Mouse (Mus musculus): ENCODE results near the gene Sltm. TPM values are rescaled to one million over a fixed set of nuclear protein-coding genes. Genes with fewer than 3 reads are reported as not detected.

Sltm gene
- polyA plus RNA-seq, 1 experiment from 2014 or later, result 63.2 TPM

DNA sequence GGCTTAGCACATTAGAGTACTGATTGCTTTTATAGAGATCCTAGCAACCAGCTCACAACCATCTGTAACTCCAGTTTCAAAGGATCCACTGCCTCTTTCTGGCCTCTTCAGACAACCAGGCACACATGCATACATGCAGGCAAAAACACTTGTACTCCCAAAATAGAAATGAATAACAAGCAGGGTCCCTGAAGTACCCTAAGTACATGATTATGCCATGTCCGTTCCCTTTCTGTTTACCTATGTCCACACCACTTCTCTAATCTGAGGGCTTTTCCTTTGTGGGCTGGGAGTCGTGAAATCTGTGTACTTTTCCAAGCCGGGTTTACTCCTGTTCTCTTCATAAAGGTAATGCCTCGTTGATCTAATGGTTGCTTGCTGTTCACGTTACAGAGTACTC, 25.1 kb downstream of the Sltm start:
- H3K4me1 ChIP-seq (ENCODE audit: control insufficient read depth, insufficient read depth, low read length), result no peaks in the 10 kb centered on the region
- H3K36me3 ChIP-seq (ENCODE audit: control insufficient read depth, insufficient read depth, low read length), result peaks cover 4% of the 10 kb centered on the region
- no peaks in the 10 kb centered on the region for H3K27me3 ChIP-seq (ENCODE audit: control insufficient read depth, insufficient read depth, low read depth, low read length)
- H3K27ac ChIP-seq (ENCODE audit: low read length), result no peak overlapping the region
- ATAC-seq, result no peak
- H3K9ac ChIP-seq (ENCODE audit: low read depth, low read length), result no peak overlapping the region
- H3K4me2 ChIP-seq (ENCODE audit: low read length), result no peak overlapping the region
- WGBS, result 86% methylated on average over 5 of the region's 5 CpGs
- H3K9me3 ChIP-seq (replicated peaks; ENCODE audit: control insufficient read depth, low read length, poor library complexity, severe bottlenecking), result no peaks in the 10 kb centered on the region
- no peak overlapping the region for H3K4me3 ChIP-seq (ENCODE audit: low read depth, low read length)

DNA sequence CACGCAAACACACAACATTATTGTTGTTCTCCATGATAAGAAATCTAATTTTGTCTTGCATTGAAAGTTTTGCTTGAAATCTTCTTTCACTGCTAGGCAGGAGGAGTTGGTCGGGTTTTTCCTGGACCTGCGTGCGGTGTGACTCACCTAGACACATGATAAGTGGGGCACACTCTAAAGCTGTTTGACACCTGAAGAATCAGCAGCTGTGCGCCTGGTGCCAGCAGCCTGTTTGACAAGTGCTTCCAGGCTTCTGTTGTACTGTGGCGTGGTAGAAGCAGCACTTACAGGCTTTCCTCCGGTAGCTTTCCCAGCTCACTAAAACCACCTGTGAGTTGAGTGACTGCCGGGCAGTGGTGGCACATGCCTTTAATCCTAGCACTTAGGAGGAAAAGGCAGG, 27.8 kb downstream of the Sltm start:
- ATAC-seq, result no peak
- Histone ChIP-seq H3K9me3 (replicated peaks; ENCODE audit: control insufficient read depth, low read length, poor library complexity, severe bottlenecking) (no peaks in the 10 kb centered on the region), H3K9ac (ENCODE audit: low read depth, low read length) (no peak overlapping the region), H3K4me3 (ENCODE audit: low read depth, low read length) (no peak overlapping the region), H3K36me3 (ENCODE audit: control insufficient read depth, insufficient read depth, low read length) (peaks cover 10% of the 10 kb centered on the region), H3K27ac (ENCODE audit: low read length) (no peak overlapping the region), H3K4me1 (ENCODE audit: control insufficient read depth, insufficient read depth, low read length) (no peaks in the 10 kb centered on the region), H3K27me3 (ENCODE audit: control insufficient read depth, insufficient read depth, low read depth, low read length) (no peaks in the 10 kb centered on the region), H3K4me2 (ENCODE audit: low read length) (no peak overlapping the region)
- WGBS, result 94% methylated on average over 8 of the region's 8 CpGs

- Histone ChIP-seq H3K9me3 (replicated peaks; ENCODE audit: control insufficient read depth, low read length, poor library complexity, severe bottlenecking) (no peaks in the 10 kb centered on the region), H3K4me1 (ENCODE audit: control insufficient read depth, insufficient read depth, low read length) (no peaks in the 10 kb centered on the region), H3K27me3 (ENCODE audit: control insufficient read depth, insufficient read depth, low read depth, low read length) (no peaks in the 10 kb centered on the region), H3K36me3 (ENCODE audit: control insufficient read depth, insufficient read depth, low read length) (peaks cover 25% of the 10 kb centered on the region), H3K4me3 (ENCODE audit: low read depth, low read length) (no peak overlapping the region), H3K9ac (ENCODE audit: low read depth, low read length) (no peak overlapping the region), H3K27ac (ENCODE audit: low read length) (no peak overlapping the region), H3K4me2 (ENCODE audit: low read length) (no peak overlapping the region)
- ATAC-seq, result no peak
- 97% methylated on average over 2 of the region's 2 CpGs for WGBS
Measured at GRCm38 (mm10) chr9:70578123-70578522, 35.6 kb downstream of the Sltm start.

GRCm38 (mm10) chr9:70580956-70581355, 38.4 kb downstream of the Sltm start:
- Histone ChIP-seq H3K36me3 (ENCODE audit: control insufficient read depth, insufficient read depth, low read length) (peaks cover 23% of the 10 kb centered on the region), H3K4me3 (ENCODE audit: low read depth, low read length) (no peak overlapping the region), H3K27ac (ENCODE audit: low read length) (no peak overlapping the region), H3K9me3 (replicated peaks; ENCODE audit: control insufficient read depth, low read length, poor library complexity, severe bottlenecking) (no peaks in the 10 kb centered on the region), H3K27me3 (ENCODE audit: control insufficient read depth, insufficient read depth, low read depth, low read length) (no peaks in the 10 kb centered on the region), H3K9ac (ENCODE audit: low read depth, low read length) (no peak overlapping the region), H3K4me1 (ENCODE audit: control insufficient read depth, insufficient read depth, low read length) (no peaks in the 10 kb centered on the region), H3K4me2 (ENCODE audit: low read length) (no peak overlapping the region)
- ATAC-seq, result no peak
- WGBS, result 91% methylated on average over 5 of the region's 5 CpGs

DNA sequence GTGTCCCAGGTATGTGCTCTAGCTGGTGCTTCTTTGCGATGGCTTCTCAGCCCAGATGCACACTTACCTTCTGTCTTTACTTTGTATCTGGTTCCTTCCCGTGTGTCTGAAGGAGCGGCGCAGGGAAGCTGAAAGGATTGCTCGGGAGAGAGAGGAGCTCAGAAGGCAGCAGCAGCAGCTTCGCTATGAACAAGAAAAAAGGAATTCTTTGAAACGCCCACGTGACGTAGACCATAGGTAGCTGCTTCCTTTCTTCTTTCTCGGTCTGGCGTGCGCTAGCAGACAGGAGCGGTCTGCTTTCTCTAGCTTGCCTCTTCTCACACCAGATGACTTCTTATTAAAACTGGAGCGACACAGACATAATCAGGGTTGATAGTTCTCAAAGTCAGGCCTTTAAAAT, 42.1 kb downstream of the Sltm start:
- 82% methylated on average over 14 of the region's 14 CpGs for whole genome bisulfite sequencing
- no peaks in the 10 kb centered on the region for H3K4me1 ChIP-seq (ENCODE audit: control insufficient read depth, insufficient read depth, low read length)
- no peaks in the 10 kb centered on the region for H3K27me3 ChIP-seq (ENCODE audit: control insufficient read depth, insufficient read depth, low read depth, low read length)
- no peak overlapping the region for H3K27ac ChIP-seq (ENCODE audit: low read length)
- no peaks in the 10 kb centered on the region for H3K9me3 ChIP-seq (replicated peaks; ENCODE audit: control insufficient read depth, low read length, poor library complexity, severe bottlenecking)
- H3K9ac ChIP-seq (ENCODE audit: low read depth, low read length), result no peak overlapping the region
- peaks cover 49% of the 10 kb centered on the region for H3K36me3 ChIP-seq (ENCODE audit: control insufficient read depth, insufficient read depth, low read length)
- H3K4me2 ChIP-seq (ENCODE audit: low read length), result no peak overlapping the region
- H3K4me3 ChIP-seq (ENCODE audit: low read depth, low read length), result no peak overlapping the region
- no peak for ATAC-seq

DNA sequence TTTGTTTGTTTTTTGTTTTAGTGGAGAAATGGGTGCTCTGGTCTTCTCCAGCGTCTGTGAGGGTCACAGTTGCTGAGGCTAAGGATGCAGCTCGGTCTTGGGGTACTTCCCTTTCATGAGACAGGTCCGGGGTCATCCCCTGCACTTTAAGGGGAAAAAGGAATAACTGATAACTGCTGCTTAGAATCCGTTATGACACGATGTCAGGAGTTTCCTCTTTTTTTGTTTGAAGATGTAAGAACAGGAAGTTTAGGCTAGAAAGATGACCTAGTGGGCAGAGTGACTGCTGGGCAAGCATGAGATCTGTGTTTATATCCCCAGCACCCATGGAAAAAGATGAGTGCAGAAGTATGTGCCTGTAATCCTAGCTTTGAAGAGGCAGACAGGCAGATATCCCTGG, 42.6 kb downstream of the Sltm start:
- 92% methylated on average over 5 of the region's 5 CpGs for WGBS

DNA sequence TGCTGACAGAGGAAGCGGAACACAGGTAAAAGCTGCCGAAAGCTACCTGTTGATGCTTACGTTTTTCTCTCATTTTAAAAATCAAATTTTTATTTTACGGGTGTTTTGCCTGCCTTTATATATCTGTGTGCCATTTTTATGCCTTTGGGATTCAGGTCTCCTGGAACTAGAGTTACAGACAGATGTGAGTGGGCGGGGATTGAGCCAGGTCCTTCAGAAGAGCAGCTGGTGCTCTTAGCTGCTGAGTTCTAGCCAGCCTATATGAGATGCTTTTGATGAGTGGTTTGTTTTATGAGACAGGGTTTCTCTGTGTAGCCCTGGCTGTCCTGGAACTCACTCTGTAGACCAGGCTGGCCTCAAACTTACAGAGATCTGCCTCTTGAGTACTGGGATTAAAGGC, 44.6 kb downstream of the Sltm start:
- Histone ChIP-seq H3K4me2 (ENCODE audit: low read length) (no peak overlapping the region), H3K36me3 (ENCODE audit: control insufficient read depth, insufficient read depth, low read length) (peaks cover 44% of the 10 kb centered on the region)
- 97% methylated on average over 5 of the region's 5 CpGs for WGBS

More for the DNA sequence above, 42.6 kb downstream of the Sltm start:
- Histone ChIP-seq H3K4me3 (ENCODE audit: low read depth, low read length) (no peak overlapping the region), H3K9ac (ENCODE audit: low read depth, low read length) (no peak overlapping the region), H3K27ac (ENCODE audit: low read length) (no peak overlapping the region), H3K27me3 (ENCODE audit: control insufficient read depth, insufficient read depth, low read depth, low read length) (no peaks in the 10 kb centered on the region), H3K9me3 (replicated peaks; ENCODE audit: control insufficient read depth, low read length, poor library complexity, severe bottlenecking) (no peaks in the 10 kb centered on the region), H3K4me2 (ENCODE audit: low read length) (no peak overlapping the region), H3K4me1 (ENCODE audit: control insufficient read depth, insufficient read depth, low read length) (no peaks in the 10 kb centered on the region), H3K36me3 (ENCODE audit: control insufficient read depth, insufficient read depth, low read length) (peaks cover 48% of the 10 kb centered on the region)
- no peak for ATAC-seq

GRCm38 (mm10) chr9:70590775-70591174, 48.2 kb downstream of the Sltm start:
- Histone ChIP-seq H3K36me3 (ENCODE audit: control insufficient read depth, insufficient read depth, low read length) (peaks cover 52% of the 10 kb centered on the region), H3K9me3 (replicated peaks; ENCODE audit: control insufficient read depth, low read length, poor library complexity, severe bottlenecking) (no peaks in the 10 kb centered on the region), H3K4me1 (ENCODE audit: control insufficient read depth, insufficient read depth, low read length) (no peaks in the 10 kb centered on the region), H3K9ac (ENCODE audit: low read depth, low read length) (no peak overlapping the region), H3K27ac (ENCODE audit: low read length) (no peak overlapping the region), H3K27me3 (ENCODE audit: control insufficient read depth, insufficient read depth, low read depth, low read length) (no peaks in the 10 kb centered on the region), H3K4me3 (ENCODE audit: low read depth, low read length) (no peak overlapping the region), H3K4me2 (ENCODE audit: low read length) (no peak overlapping the region)
- ATAC-seq, result no peak
- 93% methylated on average over 4 of the region's 4 CpGs for WGBS

More for the DNA sequence above, 44.6 kb downstream of the Sltm start:
- no peak for ATAC-seq
- H3K9ac ChIP-seq (ENCODE audit: low read depth, low read length), result no peak overlapping the region
- H3K4me3 ChIP-seq (ENCODE audit: low read depth, low read length), result no peak overlapping the region
- H3K27me3 ChIP-seq (ENCODE audit: control insufficient read depth, insufficient read depth, low read depth, low read length), result no peaks in the 10 kb centered on the region
- H3K9me3 ChIP-seq (replicated peaks; ENCODE audit: control insufficient read depth, low read length, poor library complexity, severe bottlenecking), result no peaks in the 10 kb centered on the region
- no peak overlapping the region for H3K27ac ChIP-seq (ENCODE audit: low read length)
- H3K4me1 ChIP-seq (ENCODE audit: control insufficient read depth, insufficient read depth, low read length), result no peaks in the 10 kb centered on the region

- H3K9ac ChIP-seq (ENCODE audit: low read depth, low read length), result no peak overlapping the region
- 70% methylated on average over 9 of the region's 9 CpGs for WGBS
- peaks cover 46% of the 10 kb centered on the region for H3K36me3 ChIP-seq (ENCODE audit: control insufficient read depth, insufficient read depth, low read length)
- H3K27ac ChIP-seq (ENCODE audit: low read length), result no peak overlapping the region
- H3K4me1 ChIP-seq (ENCODE audit: control insufficient read depth, insufficient read depth, low read length), result no peaks in the 10 kb centered on the region
- H3K27me3 ChIP-seq (ENCODE audit: control insufficient read depth, insufficient read depth, low read depth, low read length), result no peaks in the 10 kb centered on the region
- no peaks in the 10 kb centered on the region for H3K9me3 ChIP-seq (replicated peaks; ENCODE audit: control insufficient read depth, low read length, poor library complexity, severe bottlenecking)
- no peak overlapping the region for H3K4me2 ChIP-seq (ENCODE audit: low read length)
- no peak overlapping the region for H3K4me3 ChIP-seq (ENCODE audit: low read depth, low read length)
- no peak for ATAC-seq
Measured at GRCm38 (mm10) chr9:70591486-70591885, 48.9 kb downstream of the Sltm start.

- no peak overlapping the region for H3K27ac ChIP-seq (ENCODE audit: low read length)
- no peaks in the 10 kb centered on the region for H3K9me3 ChIP-seq (replicated peaks; ENCODE audit: control insufficient read depth, low read length, poor library complexity, severe bottlenecking)
- no peaks in the 10 kb centered on the region for H3K4me1 ChIP-seq (ENCODE audit: control insufficient read depth, insufficient read depth, low read length)
- no peak overlapping the region for H3K9ac ChIP-seq (ENCODE audit: low read depth, low read length)
- ATAC-seq, result no peak
- H3K4me2 ChIP-seq (ENCODE audit: low read length), result no peak overlapping the region
- 99% methylated on average over 2 of the region's 2 CpGs for WGBS
- peaks cover 10% of the 10 kb centered on the region; the same call in 1 of the 2 replicates for H3K36me3 ChIP-seq (ENCODE audit: control insufficient read depth, insufficient read depth, low read length)
- H3K27me3 ChIP-seq (ENCODE audit: control insufficient read depth, insufficient read depth, low read depth, low read length), result no peaks in the 10 kb centered on the region
- H3K4me3 ChIP-seq (ENCODE audit: low read depth, low read length), result no peak overlapping the region
Measured at GRCm38 (mm10) chr9:70598271-70598670, 55.7 kb downstream of the Sltm start.
